Mouse (Mus musculus): Measurements from ENCODE around the gene Casq1.
A peak's percentile ranks its signal among the peaks of the same experiment; 100 is the strongest.

DNA sequence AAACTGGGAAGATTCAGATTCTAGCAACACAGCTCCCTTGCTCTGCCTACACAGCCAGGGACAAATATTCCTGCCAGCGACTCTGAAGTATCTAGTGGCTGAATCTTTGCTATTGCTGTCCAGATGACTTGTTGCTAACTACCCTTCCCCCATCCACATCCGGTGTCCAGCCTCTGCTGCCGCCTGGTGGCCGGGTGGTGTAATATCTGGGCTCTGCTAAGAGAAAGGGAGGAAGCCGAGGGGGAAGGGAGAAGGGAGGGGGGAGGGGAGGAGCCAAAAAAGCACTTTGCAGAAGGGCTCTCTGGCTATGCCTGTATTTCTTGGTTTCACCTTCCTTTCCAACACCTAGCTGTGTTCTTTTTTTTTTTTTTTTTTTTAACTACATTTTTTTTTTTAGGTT is 2.5 kb downstream of the Casq1 start:
- TF ChIP-seq POLR2A (IDR thresholded peaks at IDR 0.05; ENCODE audit: extremely low read depth, insufficient read depth, low read length) (no peak), CTCF (IDR thresholded peaks at IDR 0.05; ENCODE audit: extremely low read depth, insufficient read depth, low read length) (peak; percentile 92)
